Mouse (Mus musculus) forebrain, embryonic 16.5 days (tissue): ENCODE results near the gene Mical3. TPM values are rescaled to one million over a fixed set of nuclear protein-coding genes. Genes with fewer than 3 reads are reported as not detected.

Experiments
- ATAC-seq: fragments of 200-750 bp; cut with Nextera tagmentation; 2 replicates; pipeline ENCODE4 v1.8.0; 2017; ENCODE audit warnings: mild to moderate bottlenecking, moderate library complexity
- H3K27ac ChIP-seq: fragments of 300-500 bp; sonication (generic); 2 replicates; pipeline ENCODE4 v1.5.1; 2014; ENCODE audit warnings: low read length, control low read depth
- H3K27me3 ChIP-seq: fragments of 300-500 bp; sonication (generic); replicated peaks from 2 replicates; pipeline ENCODE4 v1.6.1; 2014; ENCODE audit warnings: low read length; ENCODE audit not compliant: control insufficient read depth, insufficient read depth
- H3K36me3 ChIP-seq: fragments of 300-500 bp; sonication (generic); 2 replicates; pipeline ENCODE4 v1.6.1; 2014; ENCODE audit not compliant: control insufficient read depth, insufficient read depth
- H3K4me1 ChIP-seq: fragments of 300-500 bp; sonication (generic); replicated peaks from 2 replicates; pipeline ENCODE4 v1.6.1; 2014; ENCODE audit warnings: low read length; ENCODE audit not compliant: control insufficient read depth, insufficient read depth
- H3K4me2 ChIP-seq: fragments of 300-500 bp; sonication (generic); 2 replicates; pipeline ENCODE4 v1.6.1; 2014; ENCODE audit warnings: mild to moderate bottlenecking, low read length, control low read depth
- H3K4me3 ChIP-seq: fragments of 300-500 bp; sonication (generic); replicated peaks from 2 replicates; pipeline ENCODE4 v1.5.1; 2014; ENCODE audit warnings: mild to moderate bottlenecking, low read length, control low read depth
- H3K9ac ChIP-seq: fragments of 300-500 bp; sonication (generic); replicated peaks from 2 replicates; pipeline ENCODE4 v1.6.1; 2014; ENCODE audit warnings: low read depth, low read length, control low read depth
- H3K9me3 ChIP-seq: fragments of 300-500 bp; sonication (generic); 2 replicates; pipeline ENCODE4 v1.6.1; 2016; ENCODE audit warnings: low read length; ENCODE audit not compliant: control insufficient read depth
- WGBS: fragments of 180-500 bp; shearing (Covaris S2); extraction: QIAGEN DNeasy Blood & Tissue Kit; methylation state at CpG from one replicate; pipeline ENCODE4 v1.1.7; 2014; 5-methylcytosine and 5-hydroxymethylcytosine counted together
- polyA plus RNA-seq: library from polyadenylated mRNA; unstranded; fragments of >200 nt; fragmentation: Nextera tagmentation; extraction: Ambion mirVana; gene quantifications from 2 replicates; pipeline ENCODE4 v1.2.1, GENCODE M21; 2015

Gene Mical3
- polyA plus RNA-seq, 1 experiment from 2014 or later: 35.5 TPM

DNA sequence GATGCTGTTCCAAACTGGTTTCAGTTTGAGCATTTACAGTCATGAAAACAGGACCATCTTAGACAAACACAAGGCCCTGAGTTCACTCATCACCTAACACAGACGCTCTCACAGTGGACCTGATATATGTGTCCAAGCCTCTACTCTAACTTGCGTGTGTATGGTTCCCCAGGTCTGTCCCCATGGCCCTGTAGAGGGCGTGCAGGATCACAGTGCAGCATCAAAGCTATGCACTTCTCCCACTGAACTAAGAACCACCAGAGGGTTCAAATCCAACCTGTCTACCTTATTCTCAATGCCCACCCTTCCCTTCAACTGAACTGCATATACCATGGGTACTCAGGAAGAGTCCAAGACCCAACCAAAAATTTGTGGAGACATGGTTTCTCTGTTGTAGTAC is 91.1 kb downstream of the Mical3 start:
- Histone ChIP-seq H3K27ac (peak overlapping the region; percentile 71), H3K27me3 (no peaks in the 10 kb centered on the region), H3K9me3 (no peaks in the 10 kb centered on the region), H3K4me2 (no peak overlapping the region), H3K36me3 (peaks cover 12% of the 10 kb centered on the region), H3K4me1 (peaks cover 10% of the 10 kb centered on the region), H3K9ac (no peak overlapping the region), H3K4me3 (no peak overlapping the region)
- no peak; the same call in 1 of the 2 replicates for ATAC-seq
- WGBS: 82% methylated on average over 3 of the region's 3 CpGs

DNA sequence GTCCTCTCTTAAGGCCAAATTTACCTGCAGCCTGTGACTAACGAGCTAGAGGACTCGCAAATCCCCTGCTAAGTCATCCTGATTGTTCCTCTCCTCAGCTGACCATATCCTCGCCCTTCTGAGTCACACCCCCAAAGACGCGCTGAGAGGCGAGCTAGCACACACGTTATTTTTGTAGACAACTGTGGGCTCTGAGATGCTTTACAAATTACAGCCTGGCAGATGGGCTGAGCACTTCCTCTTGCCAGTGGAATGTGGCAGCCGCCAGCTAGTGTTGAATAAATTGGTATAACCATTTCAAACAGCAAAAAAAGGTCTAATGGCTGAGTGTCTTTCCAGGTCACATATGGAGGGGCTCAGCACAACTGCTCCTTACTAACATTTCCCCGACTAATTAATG is 91.5 kb downstream of the Mical3 start:
- Histone ChIP-seq H3K4me2 (no peak overlapping the region), H3K36me3 (peaks cover 12% of the 10 kb centered on the region), H3K9me3 (no peaks in the 10 kb centered on the region), H3K27ac (peak overlapping the region; percentile 71), H3K4me1 (peaks cover 10% of the 10 kb centered on the region), H3K4me3 (no peak overlapping the region), H3K9ac (no peak overlapping the region), H3K27me3 (no peaks in the 10 kb centered on the region)
- peak; percentile 77 for ATAC-seq
- 52% methylated on average over 9 of the region's 9 CpGs for WGBS

DNA sequence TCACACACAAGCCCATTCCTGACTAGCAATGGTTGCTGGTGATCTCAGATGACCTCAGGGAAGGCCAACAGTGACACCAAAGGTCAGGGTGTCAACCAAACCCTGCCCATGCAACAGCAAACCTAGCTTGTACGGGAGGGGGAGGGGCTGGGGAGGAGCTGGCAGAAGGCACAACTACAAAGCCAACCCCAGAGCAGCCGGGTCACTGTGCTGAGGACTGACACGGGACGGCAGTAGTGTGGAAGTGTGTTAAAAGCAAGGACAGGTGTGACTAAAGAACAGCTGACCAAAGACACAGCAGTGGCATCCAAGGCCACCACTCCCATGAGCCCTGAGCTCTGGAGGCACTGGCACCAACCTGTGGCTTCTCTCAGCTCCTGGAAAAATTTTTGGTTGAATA is 93.7 kb downstream of the Mical3 start:
- Histone ChIP-seq H3K4me3 (no peak overlapping the region), H3K4me2 (no peak overlapping the region), H3K9me3 (no peaks in the 10 kb centered on the region), H3K4me1 (peaks cover 10% of the 10 kb centered on the region), H3K36me3 (peaks cover 31% of the 10 kb centered on the region), H3K27ac (no peak overlapping the region), H3K9ac (no peak overlapping the region), H3K27me3 (no peaks in the 10 kb centered on the region)
- WGBS: 82% methylated on average over 4 of the region's 4 CpGs
- ATAC-seq: no peak

DNA sequence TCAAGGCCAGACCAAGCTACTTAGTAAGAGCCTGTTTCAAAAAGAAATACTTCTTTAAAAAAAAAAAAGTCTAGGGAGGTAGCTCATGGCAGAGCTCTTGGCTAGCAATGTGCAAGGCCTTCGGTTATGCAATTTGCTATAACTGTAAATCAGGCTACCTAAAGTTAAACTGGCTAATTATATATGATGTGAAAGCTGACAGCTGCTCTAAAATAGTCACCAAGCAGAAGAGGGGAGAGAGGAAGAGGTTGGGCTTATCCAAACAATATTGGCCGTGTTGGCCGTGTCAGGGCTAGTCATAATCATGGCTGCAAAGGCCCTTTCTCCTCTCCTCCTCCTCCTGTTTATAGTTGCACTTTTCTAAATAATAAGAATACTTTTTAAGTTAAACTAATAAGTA is 94.9 kb downstream of the Mical3 start:
- Histone ChIP-seq H3K9ac (no peak overlapping the region), H3K4me3 (no peak overlapping the region), H3K4me2 (no peak overlapping the region), H3K4me1 (peaks cover 10% of the 10 kb centered on the region), H3K27ac (no peak overlapping the region), H3K27me3 (no peaks in the 10 kb centered on the region), H3K9me3 (no peaks in the 10 kb centered on the region), H3K36me3 (peaks cover 30% of the 10 kb centered on the region)
- 79% methylated on average over 3 of the region's 3 CpGs for WGBS
- no peak for ATAC-seq

DNA sequence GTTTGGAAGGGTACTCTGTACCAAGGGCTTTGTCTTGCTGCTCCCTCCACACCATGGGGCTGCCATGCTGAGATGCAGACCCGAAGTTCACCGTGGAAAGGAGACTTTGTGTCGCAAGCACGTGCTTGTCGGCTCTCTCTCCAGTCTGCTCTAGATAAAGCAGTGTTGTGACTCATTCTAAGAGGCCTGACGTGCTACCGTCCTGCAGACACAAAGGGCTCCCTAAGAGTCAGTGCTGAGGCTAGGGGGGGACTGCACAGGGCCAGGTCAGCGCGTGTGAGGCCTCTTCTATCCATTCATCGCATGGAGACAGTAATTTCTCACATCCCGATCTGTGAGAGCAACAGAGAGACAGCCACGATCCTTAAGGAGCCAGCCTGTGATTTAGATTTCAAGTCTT is 95.5 kb downstream of the Mical3 start:
- ATAC-seq: no peak
- Histone ChIP-seq H3K4me3 (no peak overlapping the region), H3K4me1 (peaks cover 10% of the 10 kb centered on the region), H3K9ac (no peak overlapping the region), H3K9me3 (no peaks in the 10 kb centered on the region), H3K27me3 (no peaks in the 10 kb centered on the region), H3K27ac (no peak overlapping the region), H3K4me2 (no peak overlapping the region), H3K36me3 (peaks cover 32% of the 10 kb centered on the region)
- WGBS: 48% methylated on average over 12 of the region's 12 CpGs

DNA sequence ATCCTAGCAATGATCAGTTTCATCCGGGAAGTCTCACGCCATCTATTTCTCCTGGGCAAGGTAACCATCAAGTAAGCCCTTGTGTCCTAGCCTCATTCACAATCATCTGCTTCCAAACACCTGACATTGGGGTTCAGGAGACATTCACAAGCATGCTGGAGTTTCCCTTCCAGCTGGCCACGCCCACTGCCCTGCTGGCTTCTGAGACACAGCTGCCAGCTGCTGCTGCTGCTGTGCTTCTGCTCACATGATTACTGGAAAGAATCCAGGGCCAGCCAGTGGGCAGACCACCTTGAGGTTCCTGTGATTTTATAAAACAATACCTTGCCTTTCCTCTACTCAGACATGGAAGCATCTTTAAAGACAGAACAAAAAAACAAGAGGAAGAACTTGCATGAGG is 97.5 kb downstream of the Mical3 start:
- Histone ChIP-seq H3K9me3 (no peaks in the 10 kb centered on the region), H3K27me3 (no peaks in the 10 kb centered on the region), H3K4me1 (no peaks in the 10 kb centered on the region), H3K4me2 (no peak overlapping the region), H3K36me3 (peaks cover 34% of the 10 kb centered on the region), H3K4me3 (no peak overlapping the region), H3K27ac (no peak overlapping the region), H3K9ac (no peak overlapping the region)
- no peak for ATAC-seq
- 95% methylated on average over 3 of the region's 3 CpGs for WGBS

DNA sequence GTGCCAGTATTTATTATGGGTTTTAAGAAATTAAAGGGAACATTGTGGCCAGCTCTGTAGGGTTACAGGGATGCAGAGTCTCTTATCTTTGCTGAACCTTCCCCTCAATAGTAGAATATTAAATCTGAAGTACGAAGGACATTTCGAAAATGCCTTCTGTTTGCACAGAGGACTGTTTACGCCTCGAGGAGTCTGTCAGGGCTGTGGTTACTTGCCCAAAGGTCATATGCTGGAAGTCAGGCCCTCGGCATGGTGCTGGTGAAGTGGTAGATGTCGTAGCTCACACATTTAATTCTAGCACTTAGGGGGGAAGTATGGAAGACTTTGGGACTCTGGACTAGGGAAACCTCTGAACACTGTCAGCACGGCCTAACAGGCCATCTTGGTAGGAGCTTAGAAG is 99.4 kb downstream of the Mical3 start:
- Histone ChIP-seq H3K27me3 (no peaks in the 10 kb centered on the region), H3K27ac (no peak overlapping the region), H3K4me2 (no peak overlapping the region), H3K9ac (no peak overlapping the region), H3K4me3 (no peak overlapping the region), H3K4me1 (peaks cover 11% of the 10 kb centered on the region), H3K36me3 (peaks cover 35% of the 10 kb centered on the region), H3K9me3 (no peaks in the 10 kb centered on the region)
- no peak for ATAC-seq
- WGBS: 95% methylated on average over 7 of the region's 7 CpGs

DNA sequence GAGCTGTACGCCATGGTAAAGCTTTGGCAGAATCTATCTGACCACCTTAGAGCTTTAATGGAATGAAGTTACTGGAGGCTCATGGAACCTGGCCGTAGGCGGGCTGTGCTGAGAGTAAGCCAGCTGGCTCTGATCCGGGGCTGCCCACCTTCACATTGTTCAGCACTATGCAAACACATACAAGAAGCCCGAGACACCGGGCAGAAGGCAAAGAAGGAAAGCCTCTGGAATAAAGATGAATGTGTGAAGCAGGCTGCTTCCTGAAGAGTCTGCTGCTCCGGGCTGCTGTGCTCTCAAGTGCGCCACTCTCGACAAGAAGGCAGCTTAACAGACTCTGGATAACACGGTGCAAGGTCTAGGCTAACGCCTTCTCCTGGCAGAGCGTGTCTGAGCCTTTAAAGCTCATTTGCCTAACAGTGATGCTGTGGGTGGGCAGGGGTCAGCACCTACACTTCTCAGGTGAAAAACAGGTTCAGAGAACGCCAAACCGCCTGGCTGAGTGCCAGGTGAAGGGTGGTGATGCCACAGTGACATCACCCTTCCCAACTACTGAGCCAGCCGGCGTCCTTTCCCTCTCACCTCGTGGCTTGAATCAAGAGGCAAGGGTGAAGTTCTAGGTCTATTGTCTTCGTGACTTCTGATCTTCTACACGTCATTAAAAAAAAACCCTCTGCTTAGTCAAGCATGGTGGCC is 100.8 kb downstream of the Mical3 start:
- 90% methylated on average over 19 of the region's 19 CpGs for WGBS

DNA sequence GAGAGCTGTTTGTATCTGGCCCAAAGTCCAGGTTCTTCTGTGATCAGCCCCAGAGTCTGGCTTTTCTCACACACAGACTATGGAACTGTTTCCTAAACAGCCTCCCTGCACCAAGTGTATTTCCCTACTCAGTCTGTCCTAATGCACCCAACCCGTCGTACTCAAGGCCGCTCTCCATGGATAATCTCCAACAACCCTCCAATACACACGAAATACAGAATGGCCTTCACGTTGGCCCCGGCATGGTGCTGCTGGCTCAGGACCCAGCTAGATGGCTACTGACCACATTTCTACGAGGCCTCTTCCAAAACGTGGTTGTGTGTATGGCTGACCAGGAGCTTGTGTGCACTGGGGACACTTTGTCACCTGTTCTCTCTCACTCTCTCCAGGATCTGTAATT is 102.3 kb downstream of the Mical3 start:
- WGBS: 94% methylated on average over 8 of the region's 8 CpGs
- H3K36me3 ChIP-seq: peaks cover 26% of the 10 kb centered on the region

More for the DNA sequence above, 100.8 kb downstream of the Mical3 start:
- no peak overlapping the region for H3K9ac ChIP-seq
- H3K36me3 ChIP-seq: peaks cover 34% of the 10 kb centered on the region
- no peak overlapping the region for H3K4me3 ChIP-seq
- no peak for ATAC-seq
- peaks cover 11% of the 10 kb centered on the region for H3K4me1 ChIP-seq
- no peaks in the 10 kb centered on the region for H3K27me3 ChIP-seq
- no peaks in the 10 kb centered on the region for H3K9me3 ChIP-seq
- no peak overlapping the region for H3K27ac ChIP-seq
- H3K4me2 ChIP-seq: no peak overlapping the region

DNA sequence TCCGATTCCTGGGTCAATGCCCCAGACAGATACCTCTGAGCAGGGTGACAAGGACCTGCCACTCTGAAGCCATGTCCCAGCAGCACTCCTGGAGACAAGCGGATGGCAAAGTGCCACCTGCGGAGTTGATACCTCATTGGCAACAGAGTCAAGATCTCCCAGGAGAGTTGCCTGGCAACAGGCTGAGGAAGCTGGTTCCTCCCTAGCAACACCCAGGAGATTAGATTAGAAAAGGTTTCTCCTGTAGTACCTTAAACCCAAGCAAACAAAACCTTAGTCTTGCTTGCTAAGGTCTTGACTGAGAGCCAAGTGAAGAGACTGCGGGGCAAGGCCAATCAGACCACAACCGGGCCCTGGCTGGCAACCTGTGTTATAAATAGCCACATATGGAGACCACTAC is 103.5 kb downstream of the Mical3 start:
- H3K36me3 ChIP-seq: peaks cover 19% of the 10 kb centered on the region
- 42% methylated on average over 5 of the region's 5 CpGs for WGBS

More for the DNA sequence above, 102.3 kb downstream of the Mical3 start:
- ATAC-seq: no peak
- H3K4me2 ChIP-seq: no peak overlapping the region
- H3K4me1 ChIP-seq: peaks cover 11% of the 10 kb centered on the region
- H3K9me3 ChIP-seq: no peaks in the 10 kb centered on the region
- H3K4me3 ChIP-seq: no peak overlapping the region
- H3K9ac ChIP-seq: no peak overlapping the region
- H3K27me3 ChIP-seq: no peaks in the 10 kb centered on the region
- no peak overlapping the region for H3K27ac ChIP-seq

More for the DNA sequence above, 103.5 kb downstream of the Mical3 start:
- Histone ChIP-seq H3K9ac (no peak overlapping the region), H3K4me3 (no peak overlapping the region), H3K27ac (no peak overlapping the region), H3K4me2 (no peak overlapping the region), H3K27me3 (no peaks in the 10 kb centered on the region), H3K9me3 (no peaks in the 10 kb centered on the region), H3K4me1 (peaks cover 11% of the 10 kb centered on the region)
- ATAC-seq: peak; percentile 41; the same call in 1 of the 2 replicates
